Mouse (Mus musculus) megakaryocyte, adult 5-6 weeks (primary cell): Measurements from ENCODE around the gene Uchl5. TPM values are rescaled to one million over a fixed set of nuclear protein-coding genes. Genes with fewer than 3 reads are reported as not detected.

Source experiments
- ATAC-seq: 2 replicates; pipeline ENCODE4 v1.8.0; 2016; ENCODE audit warnings: mild to moderate bottlenecking, inconsistent platforms; ENCODE audit not compliant: poor library complexity, severe bottlenecking
- total RNA-seq, 2 experiments: library from RNA; stranded (forward) in 1 of 2; stranded (reverse) in 1 of 2; fragments of 153-499, 151-499 nt in 1 of 2; fragments of 221-1000, 200-1000 nt in 1 of 2; gene quantifications; 2 replicates each; pipeline versions ENCODE4 v1.2.3 to v1.2.4; 2015 to 2017

Uchl5 gene
- total RNA-seq, 2 experiments from 2014 or later = 80.2 to 89.2 TPM

DNA sequence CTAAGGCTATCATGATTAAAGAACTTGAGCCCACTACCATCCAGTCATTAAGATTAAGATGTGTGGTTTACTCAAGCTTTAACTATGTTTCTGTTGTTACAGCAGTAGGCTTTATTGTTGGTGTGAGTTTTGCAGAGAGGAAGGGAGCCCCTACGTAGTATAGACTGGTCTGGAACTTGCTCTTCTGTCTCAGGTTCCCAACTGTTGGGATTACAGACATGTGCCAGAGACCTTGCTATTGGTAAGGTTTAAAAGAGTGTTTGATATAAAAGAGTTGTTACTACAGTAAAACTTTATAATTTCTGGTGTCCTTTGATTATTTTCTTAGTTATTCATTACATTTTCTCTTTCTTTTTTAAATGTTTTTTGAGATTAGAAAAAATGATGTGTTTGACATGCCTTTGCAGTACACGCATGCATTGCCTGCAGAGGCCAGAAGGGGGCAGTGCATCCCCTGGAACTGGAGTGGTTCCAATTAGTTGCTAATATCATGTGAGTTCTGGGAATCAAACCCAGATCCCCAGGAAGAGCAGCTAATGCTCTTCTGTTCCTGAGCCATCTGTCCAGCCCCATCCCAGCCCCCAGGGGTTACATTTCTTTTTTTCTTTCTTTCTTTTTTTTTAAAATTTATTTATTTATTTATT is 11.6 kb downstream of the Uchl5 start:
- peak; percentile 98 for ATAC-seq

DNA sequence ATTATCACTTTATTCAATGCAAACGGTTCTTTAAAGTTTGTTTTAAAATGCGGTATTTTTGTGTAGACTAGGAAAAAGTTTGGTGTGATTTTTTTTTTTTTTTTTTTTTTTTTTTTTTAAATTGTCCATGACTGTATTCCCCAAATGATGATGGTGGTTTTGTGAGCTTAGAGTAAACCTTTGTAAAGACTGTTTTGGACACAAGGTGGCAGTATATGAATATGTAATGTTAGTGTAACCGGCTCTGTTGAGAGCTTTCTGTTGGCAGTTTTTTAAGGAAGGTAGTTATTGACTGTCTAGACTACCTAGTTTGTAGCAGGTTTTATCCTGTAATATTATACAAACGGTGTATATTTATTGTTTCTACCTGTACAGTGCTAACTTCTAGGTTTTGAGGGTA is 26.5 kb downstream of the Uchl5 start:
- ATAC-seq = peak; percentile 99

DNA sequence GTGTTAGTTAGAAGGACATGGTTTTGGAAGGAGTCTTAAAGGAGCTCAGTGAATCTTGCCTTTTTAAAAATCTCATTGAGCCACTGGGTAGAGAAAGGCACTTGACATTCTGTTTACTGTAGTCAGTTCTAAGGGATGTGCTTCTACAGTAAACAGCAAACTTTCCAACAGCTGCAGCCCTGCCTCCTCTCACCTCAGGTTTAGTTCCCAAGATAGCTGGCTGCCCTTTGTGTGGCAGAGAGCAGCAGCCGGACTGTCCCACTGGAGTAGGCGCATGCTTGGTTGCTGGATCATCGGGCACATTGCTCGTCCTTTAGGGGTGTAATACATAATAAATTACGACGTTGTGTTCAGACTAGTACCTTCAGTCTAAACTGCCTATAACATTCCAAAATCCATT is 32.0 kb downstream of the Uchl5 start:
- no peak for ATAC-seq

DNA sequence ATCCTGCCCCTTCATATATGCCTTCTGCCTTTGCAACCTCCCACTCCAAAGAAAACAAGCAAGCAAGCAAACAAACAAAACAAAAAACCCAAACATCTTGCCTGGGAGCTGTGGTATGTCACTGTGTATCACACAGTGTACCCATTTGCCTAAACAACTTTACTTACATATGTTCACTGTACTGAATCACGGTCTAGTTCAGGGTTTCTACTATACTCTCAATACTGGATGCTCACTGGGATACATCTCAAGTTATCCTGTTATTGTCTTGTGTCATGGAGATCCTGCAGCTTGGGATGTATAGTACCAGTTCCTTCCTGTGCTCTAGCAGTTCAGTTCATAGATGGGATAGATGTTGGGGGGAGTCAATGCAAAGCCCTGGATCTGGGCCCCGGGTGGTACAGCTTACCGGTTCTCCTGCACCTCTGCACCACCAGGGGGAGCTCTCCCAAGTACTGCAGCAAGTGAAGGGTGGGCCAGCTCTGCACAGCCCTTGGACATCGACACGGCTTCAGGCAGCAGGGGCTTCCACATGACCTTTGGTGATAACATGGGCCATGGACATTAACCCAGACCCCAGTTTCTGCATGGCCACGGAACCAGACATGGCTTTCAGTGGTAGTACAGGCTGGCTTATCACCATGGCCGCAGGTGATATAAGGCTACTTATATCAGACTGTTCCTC is 36.7 kb downstream of the Uchl5 start:
- peak; percentile 97 for ATAC-seq

DNA sequence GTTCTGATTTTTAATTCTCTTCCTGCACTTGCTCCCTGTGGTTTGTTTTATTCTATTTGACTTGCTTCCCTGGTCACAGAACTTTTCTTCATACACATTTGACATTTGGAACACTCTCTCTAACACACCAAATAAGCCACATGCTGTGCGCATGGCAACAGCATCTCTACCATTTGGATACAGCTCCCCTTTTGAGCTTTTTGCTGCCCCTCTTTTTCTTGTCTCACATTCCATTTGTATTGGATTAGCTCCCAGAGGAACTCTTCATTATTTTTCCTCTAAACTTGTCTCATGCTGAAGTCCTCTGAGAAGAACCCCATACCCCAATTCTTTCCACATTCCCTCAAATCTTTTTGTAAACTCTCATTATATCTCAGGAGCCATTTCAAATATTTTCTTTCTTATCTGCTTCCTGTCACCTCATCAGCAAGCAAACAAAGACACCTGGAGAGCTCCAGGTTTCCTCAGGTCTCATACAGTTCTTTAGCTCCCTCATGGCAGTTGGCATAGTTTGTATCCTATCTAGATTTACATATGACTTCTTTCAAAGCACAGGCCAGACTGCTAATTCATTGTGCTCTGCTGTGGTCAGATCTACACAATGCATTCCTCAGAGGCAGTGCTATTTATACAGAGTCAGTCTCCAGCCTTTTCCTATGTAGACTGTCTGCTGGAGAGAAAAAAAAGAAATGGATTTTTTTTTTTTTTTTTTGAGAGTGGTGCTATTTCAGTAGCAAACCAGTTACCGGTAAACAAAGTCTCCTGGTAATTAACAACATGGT is 43.2 kb downstream of the Uchl5 start:
- ATAC-seq = no peak

DNA sequence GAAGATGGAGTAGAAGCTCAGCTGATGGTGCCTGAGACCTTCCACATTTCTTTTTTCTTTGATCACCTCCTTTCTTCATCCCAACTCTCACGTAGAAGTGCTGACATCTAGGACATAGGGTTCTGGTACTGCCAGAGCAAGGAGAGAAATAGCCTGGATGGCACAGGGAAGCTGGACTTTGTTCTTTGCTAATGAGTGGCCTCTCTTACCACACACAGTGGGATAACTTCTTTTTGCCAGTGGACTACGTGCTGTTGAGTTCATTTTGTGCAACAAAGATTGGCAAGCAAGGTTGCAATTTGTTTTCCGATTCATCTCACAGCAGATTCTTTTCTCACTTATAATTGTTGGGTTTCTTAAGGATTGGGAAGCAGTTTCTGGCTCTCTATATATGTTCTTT is 45.6 kb downstream of the Uchl5 start:
- no peak for ATAC-seq

DNA sequence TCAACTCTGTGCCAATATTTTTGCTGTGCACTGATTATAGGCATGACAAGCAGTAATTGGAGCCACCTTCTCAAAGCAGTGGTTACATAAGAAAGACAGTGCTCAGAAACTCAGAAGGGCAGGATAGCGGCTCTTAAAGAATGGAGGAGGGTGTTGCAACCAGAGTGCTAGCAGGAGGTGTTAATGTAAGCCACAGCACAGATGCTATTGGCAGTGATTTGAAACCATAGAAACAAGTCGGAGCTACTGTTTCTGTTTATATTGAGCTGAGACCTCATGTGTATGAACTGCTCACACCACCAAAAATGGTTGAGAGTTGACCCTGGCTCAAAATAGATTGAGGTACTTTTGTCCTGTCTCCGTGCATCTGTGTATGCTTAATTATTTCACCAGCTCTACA is 53.6 kb downstream of the Uchl5 start:
- no peak for ATAC-seq

DNA sequence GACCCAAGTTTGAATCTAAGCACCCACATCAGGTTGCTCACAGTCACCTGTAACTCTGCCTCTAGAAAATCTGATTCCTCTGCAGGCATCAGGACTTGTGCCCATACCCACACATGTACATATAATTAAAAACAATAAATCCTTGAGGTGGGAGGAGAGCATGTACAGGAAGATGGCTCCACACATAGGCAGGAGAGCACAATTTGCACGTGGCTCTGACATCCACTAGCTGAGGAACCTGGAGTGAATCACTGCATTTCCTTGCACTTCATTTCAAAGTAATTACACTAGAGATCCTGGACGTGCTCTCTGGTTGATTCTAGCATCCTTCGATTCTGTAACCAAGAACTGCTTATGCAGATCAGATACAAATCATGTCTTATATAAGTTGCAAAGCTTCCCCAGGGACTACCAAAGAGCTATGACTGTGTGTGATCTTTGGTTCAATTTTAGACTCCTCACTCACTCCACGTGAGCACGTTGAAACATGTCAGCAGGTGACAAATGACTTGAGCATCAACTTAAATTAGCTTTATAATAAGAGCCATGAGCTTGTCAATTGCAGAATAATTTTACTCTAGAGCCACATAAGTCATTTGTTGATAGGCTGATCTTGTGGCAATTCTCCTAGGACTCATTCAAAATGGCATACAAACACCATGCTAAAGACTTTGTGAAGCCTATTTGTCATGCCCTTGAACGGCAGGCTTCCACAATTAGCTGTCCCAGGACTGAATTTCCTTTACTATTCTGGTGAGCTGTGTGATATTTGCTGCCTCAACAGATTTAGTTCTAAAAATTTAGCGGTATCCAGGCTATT is 59.5 kb downstream of the Uchl5 start:
- no peak for ATAC-seq

DNA sequence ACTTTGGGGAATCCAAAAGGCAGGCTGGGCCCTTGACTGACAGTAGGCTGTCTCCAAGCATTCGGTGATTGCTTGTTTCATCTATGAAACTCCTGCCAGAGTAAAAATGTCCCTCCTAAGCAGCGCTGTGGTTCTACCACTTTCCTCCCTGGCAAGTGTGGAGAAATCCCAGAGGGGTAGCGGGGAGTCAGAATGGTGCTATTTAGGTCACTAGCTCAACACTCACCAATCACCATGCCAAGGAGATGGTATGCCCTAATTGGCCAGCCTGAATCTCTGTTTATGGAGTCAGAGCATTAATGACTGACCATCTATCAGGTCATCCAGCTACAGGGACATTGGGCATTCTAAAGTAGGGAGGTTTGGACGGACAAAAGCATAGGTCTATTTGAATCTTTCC is 60.6 kb downstream of the Uchl5 start:
- no peak for ATAC-seq

DNA sequence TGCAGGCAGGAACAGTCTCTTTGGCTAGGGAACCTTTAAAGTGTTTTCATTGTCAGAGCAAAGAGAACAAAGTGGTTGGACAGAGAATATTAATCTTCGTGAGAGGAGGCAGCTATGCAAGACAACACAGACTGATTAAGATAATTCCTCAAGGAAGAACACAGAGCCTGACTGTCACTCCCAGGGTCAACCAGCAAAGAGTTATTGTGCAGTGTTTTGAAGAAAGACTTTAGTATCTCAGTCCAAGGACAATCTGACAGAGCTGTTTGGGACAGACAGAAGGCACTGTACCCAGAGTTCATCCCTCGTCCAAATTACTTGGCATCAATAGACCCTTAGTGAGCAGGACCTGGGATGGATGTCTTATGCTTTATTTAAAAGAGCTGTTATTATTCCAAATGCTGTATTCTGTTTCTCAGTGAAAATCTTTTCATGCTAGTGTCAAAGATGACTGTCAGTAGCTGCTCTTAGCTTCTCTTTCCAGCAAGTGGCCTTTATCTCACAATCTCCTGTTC is 61.9 kb downstream of the Uchl5 start:
- ATAC-seq = no peak

DNA sequence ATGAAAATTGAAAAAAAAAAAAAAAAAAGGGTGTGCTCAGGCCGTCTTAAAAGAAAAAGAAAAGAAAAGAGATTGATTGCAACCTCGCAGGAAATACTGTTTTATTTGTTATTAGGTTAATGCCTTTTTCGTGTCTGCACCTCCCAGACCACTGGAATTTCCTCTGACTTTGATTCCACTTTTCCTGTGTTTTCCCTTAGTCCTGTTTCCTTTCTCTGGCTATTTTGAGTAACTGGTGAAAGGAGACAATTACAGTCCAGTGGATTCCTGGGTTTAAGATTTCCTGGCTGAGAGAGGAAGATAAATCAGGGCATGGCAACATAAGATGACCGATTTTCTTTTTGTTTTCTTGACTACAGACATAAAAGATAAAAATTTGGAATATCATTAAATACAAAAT is 75.3 kb downstream of the Uchl5 start:
- ATAC-seq = no peak

DNA sequence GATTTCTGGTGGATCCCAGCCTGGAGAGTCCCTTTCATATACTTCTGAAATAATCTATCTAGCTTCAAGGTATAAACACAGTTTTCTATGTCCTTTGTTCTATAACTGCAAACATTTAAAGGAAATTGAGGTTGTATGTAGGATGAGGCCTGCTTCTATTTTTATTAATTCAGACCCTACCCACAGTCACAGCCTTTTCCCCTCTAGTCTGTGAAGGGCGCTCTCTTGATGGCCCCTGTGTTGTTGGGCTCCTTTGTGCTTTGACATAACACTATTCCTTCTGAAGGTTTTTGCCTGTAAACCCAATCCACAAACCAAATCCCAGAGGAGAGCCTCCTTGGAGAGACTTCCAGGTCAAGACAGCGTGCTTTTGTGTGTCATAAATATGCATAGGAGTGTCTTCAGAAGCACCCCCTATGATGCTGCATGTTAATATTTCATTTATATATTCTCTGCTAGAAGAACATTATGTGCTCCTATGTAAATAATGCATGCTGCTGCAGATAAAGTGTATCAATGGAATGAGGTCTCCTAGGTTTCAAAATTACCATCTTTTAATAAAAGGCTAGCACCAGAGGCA is 75.8 kb downstream of the Uchl5 start:
- no peak for ATAC-seq

DNA sequence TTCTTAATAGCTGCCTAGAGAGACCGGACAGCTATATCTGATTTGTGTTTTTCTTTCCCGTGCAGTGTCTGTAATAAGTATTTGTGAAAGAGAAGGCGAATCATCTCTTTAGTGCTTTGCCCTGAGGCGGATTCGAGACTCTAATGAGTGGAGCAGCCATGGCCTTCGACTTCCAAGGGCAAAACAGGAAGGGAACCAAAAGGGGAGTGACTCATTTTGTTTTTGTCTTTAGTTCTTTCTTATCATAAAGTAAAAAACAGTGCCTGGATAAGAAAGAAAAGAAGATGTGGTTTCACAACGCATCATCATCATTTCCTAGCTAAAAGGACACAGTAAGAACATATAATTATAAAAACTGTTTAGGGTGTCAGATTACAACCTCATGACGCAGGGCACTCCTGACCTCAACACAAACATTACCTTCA is 76.6 kb downstream of the Uchl5 start:
- ATAC-seq = no peak

DNA sequence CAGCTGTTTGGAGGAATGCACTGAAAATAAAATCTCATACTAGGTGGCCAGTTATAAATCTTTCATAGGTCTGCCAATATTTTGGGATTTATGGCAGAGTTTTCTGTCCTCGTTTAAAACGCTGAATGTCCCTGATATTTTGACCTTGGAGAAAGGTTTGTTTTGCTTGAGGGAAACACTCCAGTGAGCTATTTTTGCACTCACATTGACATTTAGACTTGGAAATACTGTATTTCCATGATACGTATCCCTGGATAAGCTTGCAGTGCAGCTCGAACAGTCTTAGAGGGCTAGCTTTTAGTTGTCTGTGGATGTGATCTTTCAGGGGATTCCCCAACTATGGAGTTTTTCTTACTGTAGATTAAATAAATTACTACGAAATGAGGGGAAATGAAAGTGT is 78.6 kb downstream of the Uchl5 start:
- ATAC-seq = no peak

Other genes with a start within 250 kb of the Uchl5 start
- not detected in 2 replicates for gene B3galt2, start 136.6 kb upstream of the Uchl5 start, total RNA-seq (2015)
- 0.04 TPM in 2 replicates for gene B3galt2, start 136.6 kb upstream of the Uchl5 start, total RNA-seq (2017)
- 47.0 and 47.1 TPM in 2 replicates for gene Cdc73, start 74.4 kb upstream of the Uchl5 start, total RNA-seq (2015)
- 11.2 and 15.5 TPM in 2 replicates for gene Cdc73, start 74.4 kb upstream of the Uchl5 start, total RNA-seq (2017)
- gene Glrx2, start 60.9 kb upstream of the Uchl5 start, total RNA-seq (2015) = 81.5 and 98.7 TPM in 2 replicates
- 21.5 and 22.3 TPM in 2 replicates for gene Glrx2, start 60.9 kb upstream of the Uchl5 start, total RNA-seq (2017)
- 1.0 and 1.6 TPM in 2 replicates for gene Trove2, start 204 bp upstream of the Uchl5 start, total RNA-seq (2015)
- gene Trove2, start 204 bp upstream of the Uchl5 start, total RNA-seq (2017) = 1.8 and 2.4 TPM in 2 replicates
- 474 and 499 TPM in 2 replicates for gene Rgs2, start 226.9 kb downstream of the Uchl5 start, total RNA-seq (2015)
- 300 and 347 TPM in 2 replicates for gene Rgs2, start 226.9 kb downstream of the Uchl5 start, total RNA-seq (2017)